Mouse (Mus musculus) gastrocnemius, adult 2 months (tissue): ENCODE measurements around the gene Nfam1. TPM values are rescaled to one million over a fixed set of nuclear protein-coding genes. Genes with fewer than 3 reads are reported as not detected.

Experiments
- DNase-seq: peaks from one replicate; pipeline ENCODE4 v3.0.0; 2022
- H3K27ac ChIP-seq: fragments of 200-600 bp; 2 replicates; pipeline ENCODE4 v1.8.1; 2022; ENCODE audit warnings: mild to moderate bottlenecking
- H3K4me3 ChIP-seq: fragments of 200-600 bp; 2 replicates; pipeline ENCODE4 v1.8.1; 2022; ENCODE audit warnings: mild to moderate bottlenecking, moderate library complexity
- CTCF ChIP-seq: fragments of 200-600 bp; IDR thresholded peaks from 2 replicates; pipeline ENCODE4 v1.8.1; 2022; ENCODE audit warnings: antibody characterized with exemption, mild to moderate bottlenecking, moderate library complexity
- intact Hi-C: fragments of 180-260 bp; cut with DNase I; formaldehyde crosslinking; loops from one replicate; pipeline ENCODE4 v1.15.1; 2025
- total RNA-seq, 2 experiments: library from RNA; stranded (reverse); gene quantifications; 2 replicates each; pipeline ENCODE4 v1.2.3; 2021

Nfam1 gene
- total RNA-seq, 2 experiments from 2014 or later: 0.41 to 0.98 TPM

GRCm38 (mm10) chr15:83002665-83003548 is 30.2 kb downstream of the Nfam1 start:
- no peak for TF ChIP-seq CTCF
- Histone ChIP-seq H3K4me3 (no peak overlapping the region), H3K27ac (no peak overlapping the region)
- no peak for DNase-seq
- intact Hi-C loops: no loop called here

GRCm38 (mm10) chr15:82998811-82999221 is 34.3 kb downstream of the Nfam1 start:
- intact Hi-C loops: no loop called here
- no peak for DNase-seq
- no peak for TF ChIP-seq CTCF
- Histone ChIP-seq H3K27ac (no peak overlapping the region), H3K4me3 (no peak overlapping the region)

GRCm38 (mm10) chr15:82996431-82996830 is 36.7 kb downstream of the Nfam1 start:
- no peak for DNase-seq
- Histone ChIP-seq H3K4me3 (no peak overlapping the region), H3K27ac (no peak overlapping the region)
- intact Hi-C loops: no loop called here
- TF ChIP-seq CTCF: no peak

GRCm38 (mm10) chr15:82995239-82995638 is 37.9 kb downstream of the Nfam1 start:
- H3K27ac ChIP-seq: no peak overlapping the region
- intact Hi-C loops: no loop called here
- no peak overlapping the region for H3K4me3 ChIP-seq
- DNase-seq: no peak
- no peak for TF ChIP-seq CTCF

- no peak overlapping the region for H3K4me3 ChIP-seq
- no peak overlapping the region for H3K27ac ChIP-seq
- no peak for DNase-seq
- intact Hi-C loops: no loop called here
- TF ChIP-seq CTCF: no peak
Measured at GRCm38 (mm10) chr15:82992911-82993310, 40.2 kb downstream of the Nfam1 start.

- no peak for DNase-seq
- Histone ChIP-seq H3K4me3 (no peak overlapping the region), H3K27ac (no peak overlapping the region)
- intact Hi-C loops: no loop called here
- no peak for TF ChIP-seq CTCF
Measured at GRCm38 (mm10) chr15:82992079-82992783, 40.9 kb downstream of the Nfam1 start.

GRCm38 (mm10) chr15:82989190-82989704 is 43.9 kb downstream of the Nfam1 start:
- DNase-seq: no peak
- Histone ChIP-seq H3K27ac (no peak overlapping the region), H3K4me3 (no peak overlapping the region)
- no peak for TF ChIP-seq CTCF
- intact Hi-C loops: no loop called here

GRCm38 (mm10) chr15:82987732-82988112 is 45.4 kb downstream of the Nfam1 start, which contains the start of gene Tcf20:
TSS of gene Tcf20 (minus strand) at chr15:82987872.
- H3K27ac ChIP-seq: no peak within 1 kb of the TSS
- peak within 1 kb of the TSS; percentile 75 for H3K4me3 ChIP-seq
- intact Hi-C loops: no loop called here

GRCm38 (mm10) chr15:82987014-82987731 is 45.9 kb downstream of the Nfam1 start:
- Histone ChIP-seq H3K4me3 (peak overlapping the region; percentile 75), H3K27ac (no peak overlapping the region)
- intact Hi-C loops: no loop called here
- TF ChIP-seq CTCF: no peak
- DNase-seq: no peak

More at GRCm38 (mm10) chr15:82987732-82988112, 45.4 kb downstream of the Nfam1 start, which contains the start of gene Tcf20:
- TF ChIP-seq CTCF: peak; percentile 9; the same call in 1 of the 2 replicates
- peak; percentile 97 for DNase-seq

- no peak for DNase-seq
- intact Hi-C loops: no loop called here
- H3K27ac ChIP-seq: no peak overlapping the region
- no peak overlapping the region for H3K4me3 ChIP-seq
- no peak for TF ChIP-seq CTCF
Measured at GRCm38 (mm10) chr15:82984574-82984973, 48.5 kb downstream of the Nfam1 start.

- no peak for DNase-seq
- intact Hi-C loops: no loop called here
- Histone ChIP-seq H3K4me3 (no peak overlapping the region), H3K27ac (no peak overlapping the region)
- no peak for TF ChIP-seq CTCF
Measured at GRCm38 (mm10) chr15:82984097-82984496, 49.0 kb downstream of the Nfam1 start.

- no peak for TF ChIP-seq CTCF
- peak; percentile 56 for DNase-seq
- Histone ChIP-seq H3K4me3 (no peak overlapping the region), H3K27ac (peak overlapping the region; percentile 31; the same call in 1 of the 2 replicates)
- intact Hi-C loops: no loop called here
Measured at GRCm38 (mm10) chr15:82983416-82984026, 49.6 kb downstream of the Nfam1 start.
